Mouse (Mus musculus): ENCODE measurements at regions not wholly inside any gene's neighbourhood (a gene's known extent, or its start where the extent isn't known, plus 50 kb on each side); places are given as distances from the start of the nearest gene placed in this dataset.
A peak's percentile ranks its signal among the peaks of the same experiment; 100 is the strongest.

DNA sequence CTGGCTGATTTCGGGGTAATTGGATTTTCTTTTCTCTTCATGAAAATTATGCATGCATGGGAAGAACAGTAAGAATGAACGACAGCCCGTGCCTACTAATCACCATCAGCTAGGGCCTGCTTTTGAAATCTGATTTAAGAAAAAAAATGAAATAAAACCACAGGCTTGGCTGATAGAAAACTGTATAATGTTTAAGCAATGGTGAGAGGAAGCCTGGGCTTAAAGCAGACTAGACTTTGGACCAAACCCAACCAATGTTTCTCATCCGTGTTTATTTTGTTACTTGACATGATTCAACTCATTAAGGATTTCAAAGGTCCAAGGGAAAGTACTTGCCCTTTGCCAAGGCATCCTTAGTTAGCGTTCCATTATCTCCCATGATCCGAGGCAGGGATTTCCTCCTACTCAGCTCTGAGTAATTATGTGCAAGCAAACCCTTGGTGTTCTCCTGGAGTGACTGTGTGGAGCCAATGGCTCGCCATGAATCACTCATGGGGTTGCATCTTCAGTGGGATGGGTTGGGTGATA, 231.9 kb downstream of the Spry2 start:
- no peak for TF ChIP-seq CTCF (IDR thresholded peaks at IDR 0.05; ENCODE audit: low read depth)
- WGBS = 61% methylated on average over 7 of the region's 7 CpGs
- H3K4me3 ChIP-seq (replicated peaks; ENCODE audit: low read depth, low read length) = no peak overlapping the region
- H3K27ac ChIP-seq = no peak overlapping the region
- no peak overlapping the region for H3K4me2 ChIP-seq (ENCODE audit: low read length)
- DNase-seq (ENCODE audit: low spot score) (peak; percentile 38), ATAC-seq (replicated peaks; ENCODE audit: low FRiP score, low read depth) (0 out of 2 replicates have a peak, but pooled peaks have one; percentile 33)
- no peaks in the 10 kb centered on the region for H3K27me3 ChIP-seq (ENCODE audit: insufficient read depth, low read length)
- H3K4me1 ChIP-seq (replicated peaks; ENCODE audit: insufficient read depth, low read length) = no peaks in the 10 kb centered on the region; the same call in 1 of the 2 replicates
- H3K9me3 ChIP-seq (replicated peaks; ENCODE audit: low read length) = no peaks in the 10 kb centered on the region
- no peaks in the 10 kb centered on the region for H3K36me3 ChIP-seq (ENCODE audit: insufficient read depth, low read length)
- H3K9ac ChIP-seq (ENCODE audit: low read depth, low read length) = no peak overlapping the region

DNA sequence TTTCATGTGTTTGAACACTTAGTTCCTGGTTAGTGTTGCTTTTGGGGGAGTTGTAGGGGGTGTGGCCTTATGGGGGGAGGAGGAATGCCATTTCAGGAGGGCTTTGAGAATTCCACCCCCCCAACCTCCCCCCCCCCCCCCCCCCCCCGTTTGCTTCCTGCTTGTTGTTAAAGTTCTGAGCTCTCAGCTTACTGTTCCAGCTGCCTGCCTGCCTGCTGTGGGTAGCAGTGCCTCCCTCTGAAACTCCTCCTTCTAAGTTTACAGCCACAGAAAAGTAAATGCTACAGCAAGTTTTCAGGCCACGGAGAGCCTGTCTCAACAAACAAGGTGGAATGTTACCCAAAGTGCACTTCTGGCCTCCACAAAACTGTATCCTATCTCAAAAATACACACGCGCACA, 233.1 kb downstream of the Spry2 start:
- Histone ChIP-seq H3K9me3 (replicated peaks; ENCODE audit: low read length) (no peaks in the 10 kb centered on the region), H3K4me1 (replicated peaks; ENCODE audit: insufficient read depth, low read length) (no peaks in the 10 kb centered on the region), H3K27ac (no peak overlapping the region), H3K36me3 (ENCODE audit: insufficient read depth, low read length) (no peaks in the 10 kb centered on the region), H3K27me3 (ENCODE audit: insufficient read depth, low read length) (no peaks in the 10 kb centered on the region), H3K4me3 (replicated peaks; ENCODE audit: low read depth, low read length) (no peak overlapping the region), H3K9ac (ENCODE audit: low read depth, low read length) (no peak overlapping the region), H3K4me2 (ENCODE audit: low read length) (no peak overlapping the region)
- ATAC-seq (replicated peaks; ENCODE audit: low FRiP score, low read depth) (0 out of 2 replicates have a peak, but pooled peaks have one; percentile 33), DNase-seq (ENCODE audit: low spot score) (peak; percentile 39)
- TF ChIP-seq CTCF (IDR thresholded peaks at IDR 0.05; ENCODE audit: low read depth) = no peak
- WGBS = 69% methylated on average over 3 of the region's 4 CpGs

DNA sequence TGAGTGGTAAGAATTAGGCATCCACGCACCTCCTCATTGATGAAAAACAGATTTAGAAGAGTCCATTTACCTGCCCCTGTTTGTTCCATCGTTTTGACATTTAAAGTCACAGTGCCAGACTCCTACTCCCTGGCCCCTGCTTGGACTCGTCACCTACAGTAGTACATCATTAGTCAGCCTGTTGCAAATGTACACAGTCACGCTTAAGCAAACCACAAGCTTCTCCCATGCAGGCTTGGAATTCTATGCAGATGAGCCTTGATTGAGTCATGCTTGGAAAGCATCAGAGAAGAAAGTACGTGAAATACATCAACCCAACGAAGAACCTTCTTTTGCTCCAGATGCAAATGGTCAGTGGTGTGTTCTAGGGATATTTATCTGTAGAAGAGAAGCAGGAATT, 233.8 kb downstream of the Spry2 start:
- WGBS = 65% methylated on average over 6 of the region's 6 CpGs
- no peak overlapping the region for H3K9ac ChIP-seq (ENCODE audit: low read depth, low read length)
- H3K36me3 ChIP-seq (ENCODE audit: insufficient read depth, low read length) = no peaks in the 10 kb centered on the region
- no peak; the same call in 1 of the 2 replicates for ATAC-seq (replicated peaks; ENCODE audit: low FRiP score, low read depth)
- H3K4me1 ChIP-seq (replicated peaks; ENCODE audit: insufficient read depth, low read length) = no peaks in the 10 kb centered on the region
- no peak for DNase-seq (ENCODE audit: low spot score)
- H3K27ac ChIP-seq = no peak overlapping the region
- no peak for TF ChIP-seq CTCF (IDR thresholded peaks at IDR 0.05; ENCODE audit: low read depth)
- H3K27me3 ChIP-seq (ENCODE audit: insufficient read depth, low read length) = no peaks in the 10 kb centered on the region
- no peak overlapping the region for H3K4me3 ChIP-seq (replicated peaks; ENCODE audit: low read depth, low read length)
- H3K9me3 ChIP-seq (replicated peaks; ENCODE audit: low read length) = no peaks in the 10 kb centered on the region
- H3K4me2 ChIP-seq (ENCODE audit: low read length) = no peak overlapping the region

DNA sequence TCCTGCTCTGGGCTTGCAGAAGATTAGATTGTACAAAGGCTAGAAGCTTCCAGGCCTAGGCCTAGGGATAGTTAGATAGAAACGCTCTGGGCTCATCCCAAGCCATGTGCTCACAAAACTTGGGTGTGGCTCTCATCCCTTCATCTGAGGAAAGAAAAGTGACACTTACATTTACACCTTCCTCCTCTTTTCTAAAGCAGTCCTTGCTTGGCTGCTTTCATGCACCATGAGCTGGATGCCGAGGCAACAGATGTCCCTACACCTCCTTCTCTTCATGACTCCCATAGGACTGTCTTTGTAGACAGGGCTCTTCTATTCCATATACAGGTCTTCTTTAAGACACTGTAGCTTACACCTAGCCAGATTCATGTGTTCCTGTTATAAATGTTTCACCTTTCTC, 238.3 kb downstream of the Spry2 start:
- 87% methylated on average over 2 of the region's 2 CpGs for WGBS
- H3K4me2 ChIP-seq (ENCODE audit: low read length) = no peak overlapping the region

DNA sequence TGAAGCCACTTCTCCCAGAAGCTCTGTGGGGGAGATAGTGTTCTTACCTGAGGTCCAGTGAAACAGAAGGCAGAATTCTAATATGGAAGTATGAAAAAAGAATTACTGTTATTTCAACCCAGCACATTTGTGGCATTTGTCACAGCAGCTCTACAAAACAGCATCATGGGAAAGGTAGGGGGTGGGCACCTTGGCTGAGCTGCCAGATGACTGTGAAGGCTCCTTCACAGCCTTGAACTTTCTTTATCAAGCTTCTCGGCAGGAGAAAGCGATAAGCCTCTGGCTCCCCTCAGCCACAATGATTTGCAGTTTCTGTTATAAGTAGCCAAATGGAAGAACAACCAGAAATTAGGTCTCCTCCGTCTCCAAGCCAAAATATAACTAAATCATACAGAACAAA, 249.5 kb downstream of the Spry2 start:
- 80% methylated on average over 3 of the region's 3 CpGs for WGBS

More for the DNA sequence above, 238.3 kb downstream of the Spry2 start:
- H3K9me3 ChIP-seq (replicated peaks; ENCODE audit: low read length) = no peaks in the 10 kb centered on the region
- H3K4me3 ChIP-seq (replicated peaks; ENCODE audit: low read depth, low read length) = no peak overlapping the region
- no peak for TF ChIP-seq CTCF (IDR thresholded peaks at IDR 0.05; ENCODE audit: low read depth)
- DNase-seq (ENCODE audit: low spot score) (no peak), ATAC-seq (replicated peaks; ENCODE audit: low FRiP score, low read depth) (no peak)
- H3K9ac ChIP-seq (ENCODE audit: low read depth, low read length) = no peak overlapping the region
- H3K36me3 ChIP-seq (ENCODE audit: insufficient read depth, low read length) = no peaks in the 10 kb centered on the region
- H3K4me1 ChIP-seq (replicated peaks; ENCODE audit: insufficient read depth, low read length) = no peaks in the 10 kb centered on the region
- H3K27me3 ChIP-seq (ENCODE audit: insufficient read depth, low read length) = no peaks in the 10 kb centered on the region
- no peak overlapping the region for H3K27ac ChIP-seq

DNA sequence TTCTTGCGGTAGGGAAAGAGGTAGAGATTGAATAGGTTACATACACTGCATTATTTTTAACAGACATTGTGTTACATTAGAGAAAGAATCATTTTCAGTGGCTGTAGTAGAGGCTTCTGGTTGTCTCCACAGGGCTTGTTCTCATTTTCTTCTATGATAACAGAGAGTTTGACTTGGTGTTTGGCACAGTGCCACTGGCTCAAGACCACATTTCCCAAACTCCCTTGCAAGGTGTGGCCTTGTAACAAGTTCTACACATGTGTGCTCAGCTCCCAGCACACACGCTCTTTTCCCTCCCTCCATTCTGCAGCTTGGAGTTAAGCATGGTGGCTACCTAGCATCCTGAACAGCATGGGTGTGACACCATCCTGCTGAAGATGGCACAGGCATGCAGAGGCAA, 252.2 kb downstream of the Spry2 start:
- 83% methylated on average over 2 of the region's 2 CpGs for WGBS
- no peak overlapping the region for H3K4me2 ChIP-seq (ENCODE audit: low read length)
- no peaks in the 10 kb centered on the region for H3K27me3 ChIP-seq (ENCODE audit: insufficient read depth, low read length)
- DNase-seq (ENCODE audit: low spot score) = no peak
- no peak for TF ChIP-seq CTCF (IDR thresholded peaks at IDR 0.05; ENCODE audit: low read depth)
- no peaks in the 10 kb centered on the region for H3K4me1 ChIP-seq (replicated peaks; ENCODE audit: insufficient read depth, low read length)
- no peak overlapping the region for H3K4me3 ChIP-seq (replicated peaks; ENCODE audit: low read depth, low read length)
- H3K27ac ChIP-seq = no peak overlapping the region
- no peaks in the 10 kb centered on the region for H3K36me3 ChIP-seq (ENCODE audit: insufficient read depth, low read length)
- no peak overlapping the region for H3K9ac ChIP-seq (ENCODE audit: low read depth, low read length)
- no peaks in the 10 kb centered on the region for H3K9me3 ChIP-seq (replicated peaks; ENCODE audit: low read length)
- no peak for ATAC-seq (replicated peaks; ENCODE audit: low FRiP score, low read depth)

More for the DNA sequence above, 249.5 kb downstream of the Spry2 start:
- Histone ChIP-seq H3K27me3 (ENCODE audit: insufficient read depth, low read length) (no peaks in the 10 kb centered on the region), H3K9me3 (replicated peaks; ENCODE audit: low read length) (no peaks in the 10 kb centered on the region), H3K9ac (ENCODE audit: low read depth, low read length) (no peak overlapping the region), H3K27ac (no peak overlapping the region), H3K36me3 (ENCODE audit: insufficient read depth, low read length) (no peaks in the 10 kb centered on the region), H3K4me1 (replicated peaks; ENCODE audit: insufficient read depth, low read length) (no peaks in the 10 kb centered on the region), H3K4me3 (replicated peaks; ENCODE audit: low read depth, low read length) (no peak overlapping the region), H3K4me2 (ENCODE audit: low read length) (no peak overlapping the region)
- DNase-seq (ENCODE audit: low spot score) (no peak), ATAC-seq (replicated peaks; ENCODE audit: low FRiP score, low read depth) (no peak)
- TF ChIP-seq CTCF (IDR thresholded peaks at IDR 0.05; ENCODE audit: low read depth) = no peak
